In the genomic region with DNA sequence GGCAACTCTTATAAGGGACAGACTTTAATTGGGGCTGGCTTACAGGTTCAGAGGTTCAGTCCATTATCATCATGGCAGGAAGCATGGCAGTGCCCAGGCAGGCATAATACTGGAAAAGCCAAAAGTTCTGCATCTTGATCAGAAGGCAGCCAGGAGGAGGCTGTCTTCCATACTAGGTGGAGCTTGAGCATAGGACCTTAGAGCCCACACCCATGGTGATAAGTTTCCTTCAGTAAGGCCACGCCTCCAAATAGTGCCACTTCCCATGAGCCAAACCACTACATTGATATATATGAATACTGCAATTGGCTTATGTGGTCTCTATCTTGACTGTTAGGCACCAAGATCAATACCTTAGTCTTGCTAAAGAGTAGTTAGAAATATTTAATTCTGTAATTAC, we compare ENCODE assay signal across 17 mouse cellular contexts.
"Had no signal": no experiment of that assay in that cellular context is flagged by ENCODE, and none has a peak within 500 bp of the region (broad histone marks: within the 10 kb centered on the region; RNA-seq: fewer than 3 reads in every experiment).

No protein-coding gene starts in this region.

- H3K4me1 ChIP-seq: intestine, embryonic 15.5 days; kidney, embryonic 15.5 days; limb, embryonic 15.5 days; midbrain, embryonic 13.5 days; neural tube, embryonic 12.5 days had no signal

- DNase-seq: kidney, adult 2 months; kidney, postnatal 14 days; lung, embryonic 14.5 days; lung, postnatal 10 days; lung, postnatal 4 days; retina, postnatal 1 day; right cerebral cortex, postnatal 4 days; spleen, adult 18-20 months; thymus, adult 2 months; thymus, postnatal 25 days had no signal

- H3K27ac ChIP-seq: intestine, embryonic 15.5 days; kidney, embryonic 15.5 days; left cerebral cortex, adult 2 months; limb, embryonic 15.5 days; midbrain, embryonic 13.5 days; neural tube, embryonic 12.5 days had no signal

- ATAC-seq: intestine, embryonic 15.5 days; midbrain, embryonic 13.5 days had no signal

- H3K27me3 ChIP-seq: intestine, embryonic 15.5 days; kidney, embryonic 15.5 days; limb, embryonic 15.5 days; megakaryocyte, embryonic 14.5 days; midbrain, embryonic 13.5 days; neural tube, embryonic 12.5 days had no signal

- H3K4me2 ChIP-seq: intestine, embryonic 15.5 days; kidney, embryonic 15.5 days; limb, embryonic 15.5 days; lung, embryonic 14.5 days; midbrain, embryonic 13.5 days; neural tube, embryonic 12.5 days had no signal

- H3K4me3 ChIP-seq: intestine, embryonic 15.5 days; kidney, embryonic 15.5 days; left cerebral cortex, adult 2 months; limb, embryonic 15.5 days; megakaryocyte, embryonic 14.5 days; midbrain, embryonic 13.5 days; neural tube, embryonic 12.5 days had no signal

- H3K9ac ChIP-seq: intestine, embryonic 15.5 days; kidney, embryonic 15.5 days; limb, embryonic 15.5 days; lung, embryonic 14.5 days; midbrain, embryonic 13.5 days; neural tube, embryonic 12.5 days had no signal

- H3K9me3 ChIP-seq: intestine, embryonic 15.5 days; kidney, embryonic 15.5 days; limb, embryonic 15.5 days; megakaryocyte, embryonic 14.5 days; midbrain, embryonic 13.5 days; neural tube, embryonic 12.5 days had no signal
